Mouse (Mus musculus) heart, adult 2 months (tissue): ENCODE results near the gene Nup205.

Experiments
- CTCF ChIP-seq: fragments of 200-600 bp; IDR thresholded peaks from 2 replicates; pipeline ENCODE4 v1.8.1; 2022; ENCODE audit warnings: antibody characterized with exemption, mild to moderate bottlenecking, moderate library complexity
- POLR2A ChIP-seq: fragments of 200-500 bp; IDR thresholded peaks from 2 replicates; pipeline ENCODE4 v1.6.1; 2011; ENCODE audit warnings: mild to moderate bottlenecking, low read depth, low read length, control low read depth; ENCODE audit not compliant: insufficient read depth

DNA sequence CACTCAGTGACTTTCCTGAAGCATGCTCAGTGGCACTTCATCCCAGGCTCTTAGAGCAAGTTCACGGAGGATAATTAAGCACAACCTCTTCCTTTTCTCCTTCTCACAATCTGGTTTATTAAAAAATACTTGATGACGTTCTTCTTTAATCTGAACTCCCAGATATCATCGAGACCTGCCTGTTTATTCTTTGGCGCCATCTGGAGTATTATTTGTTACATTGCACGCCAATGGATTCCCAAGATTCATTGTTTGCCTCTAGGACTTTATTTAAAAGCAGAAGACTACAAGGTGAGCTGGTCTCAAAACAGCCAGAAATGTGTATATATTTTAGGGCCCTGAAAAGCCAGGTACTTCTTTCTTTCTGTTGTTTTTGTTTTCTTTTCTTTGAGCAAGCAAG lies 67.9 kb downstream of the Nup205 start:
- TF ChIP-seq CTCF: peak; percentile 74
- TF ChIP-seq POLR2A: no peak
